Mouse (Mus musculus) lung, postnatal 0 days (tissue): ENCODE results near the gene Akap8. TPM values are rescaled to one million over a fixed set of nuclear protein-coding genes. Genes with fewer than 3 reads are reported as not detected.

ENCODE experiments used
- ATAC-seq: fragments of 200-750 bp; cut with Nextera tagmentation; 2 replicates; pipeline ENCODE4 v1.8.0; 2017; ENCODE audit warnings: moderate library complexity
- DNase-seq: peaks from one replicate; pipeline ENCODE4 v3.0.0-alpha.2; 2016; ENCODE audit warnings: low spot score
- H3K27ac ChIP-seq: fragments of 300-500 bp; sonication (generic); 2 replicates; pipeline ENCODE4 v1.5.1; 2014; ENCODE audit warnings: antibody characterized with exemption, mild to moderate bottlenecking, low read length, mixed read lengths
- H3K27me3 ChIP-seq: fragments of 300-500 bp; sonication (generic); replicated peaks from 2 replicates; pipeline ENCODE4 v1.6.1; 2014; ENCODE audit warnings: low read length, mixed read lengths; ENCODE audit not compliant: insufficient read depth
- H3K36me3 ChIP-seq: fragments of 300-500 bp; sonication (generic); 2 replicates; pipeline ENCODE4 v1.6.1; 2014; ENCODE audit warnings: low read length, mixed read lengths; ENCODE audit not compliant: insufficient read depth
- H3K4me1 ChIP-seq: fragments of 300-500 bp; sonication (generic); 2 replicates; pipeline ENCODE4 v1.6.1; 2014; ENCODE audit warnings: antibody characterized with exemption, low read depth, low read length, mixed read lengths; ENCODE audit not compliant: insufficient read depth
- H3K4me2 ChIP-seq: fragments of 300-500 bp; sonication (generic); replicated peaks from 2 replicates; pipeline ENCODE4 v1.6.1; 2014; ENCODE audit warnings: low read depth, mild to moderate bottlenecking, low read length, moderate library complexity, mixed read lengths
- H3K4me3 ChIP-seq: fragments of 300-500 bp; sonication (generic); 2 replicates; pipeline ENCODE4 v1.5.1; 2014; ENCODE audit warnings: low read depth, low read length
- H3K9ac ChIP-seq: fragments of 300-500 bp; sonication (generic); replicated peaks from 2 replicates; pipeline ENCODE4 v1.6.1; 2014; ENCODE audit warnings: low read depth, mild to moderate bottlenecking
- H3K9me3 ChIP-seq: fragments of 300-500 bp; sonication (generic); 2 replicates; pipeline ENCODE4 v1.6.1; 2016; ENCODE audit warnings: low read length, mixed read lengths
- CTCF ChIP-seq: IDR thresholded peaks from 2 replicates; pipeline ENCODE4 v1.5.1; 2016; ENCODE audit warnings: antibody characterized with exemption, mild to moderate bottlenecking
- EP300 ChIP-seq: IDR thresholded peaks from 2 replicates; pipeline ENCODE4 v1.6.1; 2016; ENCODE audit warnings: antibody characterized with exemption, mild to moderate bottlenecking, control low read depth
- WGBS: fragments of 180-500 bp; shearing (Covaris S2); extraction: QIAGEN DNeasy Blood & Tissue Kit; methylation state at CpG from one replicate; pipeline ENCODE4 v1.1.7; 2014; 5-methylcytosine and 5-hydroxymethylcytosine counted together
- polyA plus RNA-seq: library from polyadenylated mRNA; unstranded; fragments of >200 nt; fragmentation: Nextera tagmentation; extraction: Ambion mirVana; gene quantifications from 2 replicates; pipeline ENCODE4 v1.2.1, GENCODE M21; 2015

Akap8 gene
- 30.2 and 34.0 TPM in 2 replicates for polyA plus RNA-seq

DNA sequence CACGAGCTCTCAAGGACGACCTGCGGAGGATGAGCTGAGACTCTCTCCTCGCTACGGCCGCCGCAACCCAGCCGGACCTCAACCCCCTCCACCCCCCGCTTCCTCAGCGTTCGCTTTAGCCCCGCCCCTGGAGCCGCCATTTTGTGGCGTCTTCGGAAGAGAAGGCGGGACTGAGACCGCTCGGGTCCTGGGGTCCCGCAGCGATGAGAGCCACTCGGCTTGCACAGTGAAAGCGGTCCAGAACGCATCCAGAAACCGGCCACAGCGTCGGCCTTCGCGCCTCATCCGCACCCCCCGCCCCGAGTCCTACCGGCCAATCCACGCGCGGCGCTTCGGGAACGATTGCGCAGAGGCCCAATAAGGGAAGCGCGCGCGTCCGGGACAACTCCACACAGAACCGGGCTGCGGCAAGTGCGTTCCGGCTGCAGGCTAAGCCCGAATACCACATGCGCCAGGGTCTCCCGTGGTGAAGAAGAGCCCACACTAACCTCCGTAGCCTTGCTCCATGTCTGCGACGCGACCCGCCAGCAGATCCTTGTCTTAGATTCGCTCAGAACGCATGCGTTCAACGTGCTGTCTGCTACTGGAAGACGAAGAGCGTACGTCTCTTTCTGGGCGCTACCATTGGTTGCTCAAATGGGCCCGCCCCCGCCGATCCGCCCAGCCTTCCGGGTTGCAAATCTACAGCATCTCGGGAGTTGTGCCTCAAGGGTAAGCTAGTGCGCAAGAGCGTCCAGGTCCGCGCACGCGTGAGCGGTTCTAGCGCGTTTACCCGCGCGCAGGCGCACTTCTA, at the start of gene Akap8:
Akap8 (minus strand) TSS at position 642 of the 793 bp plus-strand sequence.
- ATAC-seq (peak; percentile 98), DNase-seq (peak; percentile 100)
- peak within 1 kb of the TSS; percentile 87 for H3K27ac ChIP-seq
- TF ChIP-seq EP300 (no peak), CTCF (peak; percentile 1; the same call in 1 of the 2 replicates)
- peaks cover 4% of the 10 kb centered on the region; the same call in 1 of the 2 replicates for H3K4me1 ChIP-seq
- H3K4me3 ChIP-seq: peak within 1 kb of the TSS; percentile 69
- peaks cover 12% of the 10 kb centered on the region; the same call in 1 of the 2 replicates for H3K36me3 ChIP-seq
- no peaks in the 10 kb centered on the region for H3K9me3 ChIP-seq
- under 1% methylated on average over 83 of the region's 83 CpGs for WGBS
- peak within 1 kb of the TSS; percentile 64 for H3K9ac ChIP-seq
- peak within 1 kb of the TSS; percentile 86 for H3K4me2 ChIP-seq
- no peaks in the 10 kb centered on the region for H3K27me3 ChIP-seq

DNA sequence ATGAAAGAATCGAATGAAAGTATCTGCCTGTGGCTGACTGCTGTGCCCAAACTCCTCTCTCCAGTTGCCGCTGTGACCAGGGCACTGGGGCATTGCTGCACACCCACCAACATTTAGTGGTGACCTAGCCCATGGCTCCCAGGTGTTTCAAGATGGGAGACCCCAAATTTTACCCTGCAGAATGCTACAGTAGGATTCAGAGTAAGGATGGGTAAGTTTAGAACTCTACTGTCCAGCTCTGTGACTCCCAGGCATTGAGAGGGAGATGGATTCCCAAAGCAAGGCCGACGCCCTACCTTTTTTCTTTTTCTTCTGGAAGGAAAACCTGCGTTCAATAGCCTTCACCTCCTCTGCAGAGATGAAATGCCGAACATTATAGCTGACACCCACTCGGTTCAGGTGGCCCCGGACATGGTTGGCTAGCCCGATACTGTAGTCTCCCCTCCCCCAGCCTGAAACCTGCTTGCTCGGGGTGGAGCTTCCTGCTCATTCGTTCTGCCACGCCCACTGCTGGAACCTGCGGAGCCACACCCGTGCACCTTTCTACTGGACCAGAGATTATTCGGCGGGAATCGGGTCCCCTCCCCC, 48.0 kb upstream of the Akap8 start:
- no peaks in the 10 kb centered on the region for H3K27me3 ChIP-seq
- peak overlapping the region; percentile 17 for H3K4me3 ChIP-seq
- H3K36me3 ChIP-seq: peaks cover 7% of the 10 kb centered on the region; the same call in 1 of the 2 replicates
- peaks cover 7% of the 10 kb centered on the region; the same call in 1 of the 2 replicates for H3K4me1 ChIP-seq
- TF ChIP-seq CTCF: no peak
- TF ChIP-seq EP300: no peak
- H3K27ac ChIP-seq: 0 out of 2 replicates have a peak overlapping the region, but pooled peaks have one; percentile 5
- peak overlapping the region; percentile 44 for H3K4me2 ChIP-seq
- no peak overlapping the region for H3K9ac ChIP-seq
- DNase-seq: no peak
- 14% methylated on average over 11 of the region's 17 CpGs for WGBS
- no peaks in the 10 kb centered on the region for H3K9me3 ChIP-seq
- ATAC-seq: peak; percentile 25

DNA sequence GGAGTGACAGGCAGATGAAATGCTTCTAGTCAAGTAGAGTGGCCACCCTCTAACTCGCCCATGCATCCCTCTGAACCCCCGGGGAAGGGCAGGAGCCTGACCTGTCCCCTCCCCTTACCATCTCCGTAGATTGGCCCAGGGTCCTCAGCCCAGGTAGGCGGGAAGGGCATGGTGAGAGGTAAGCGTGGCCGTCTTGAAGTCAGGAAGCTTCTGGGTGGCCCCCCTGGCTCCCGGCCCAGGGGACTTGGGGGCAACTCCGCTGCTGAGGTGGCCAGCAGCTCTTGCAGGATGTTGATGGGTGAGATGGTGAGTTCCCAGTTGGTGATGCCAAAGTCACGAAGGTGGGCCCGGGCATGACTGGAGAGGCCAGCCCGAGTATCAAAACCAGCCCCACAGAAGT, 46.7 kb upstream of the Akap8 start:
- no peak overlapping the region for H3K4me3 ChIP-seq
- TF ChIP-seq CTCF (no peak), EP300 (no peak)
- no peak overlapping the region for H3K9ac ChIP-seq
- H3K27me3 ChIP-seq: no peaks in the 10 kb centered on the region
- H3K36me3 ChIP-seq: peaks cover 7% of the 10 kb centered on the region; the same call in 1 of the 2 replicates
- DNase-seq (no peak), ATAC-seq (no peak)
- H3K4me2 ChIP-seq: no peak overlapping the region
- 85% methylated on average over 11 of the region's 11 CpGs for WGBS
- no peak overlapping the region for H3K27ac ChIP-seq
- peaks cover 15% of the 10 kb centered on the region; the same call in 1 of the 2 replicates for H3K4me1 ChIP-seq
- no peaks in the 10 kb centered on the region for H3K9me3 ChIP-seq

DNA sequence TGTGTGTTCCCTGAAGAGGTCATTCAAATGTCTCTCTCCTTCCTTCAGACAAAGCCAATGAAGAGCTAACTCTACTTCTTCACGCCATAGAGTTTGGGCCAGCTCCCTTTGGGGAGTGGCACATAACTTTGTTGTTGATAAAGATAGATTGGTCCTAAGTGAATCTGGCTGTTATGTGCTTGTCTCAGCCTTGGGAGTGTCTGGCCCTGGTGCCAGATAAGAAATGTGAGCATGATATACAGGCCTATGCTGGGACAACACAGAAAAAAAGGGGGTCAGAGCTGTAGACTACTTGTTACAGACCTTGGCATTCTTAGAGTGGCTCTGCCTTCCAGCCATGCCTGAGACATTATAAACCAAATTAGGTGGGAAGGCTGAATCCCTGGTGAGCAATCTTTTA, 44.3 kb upstream of the Akap8 start:
- no peak for TF ChIP-seq EP300
- TF ChIP-seq CTCF: no peak
- H3K4me1 ChIP-seq: peaks cover 15% of the 10 kb centered on the region; the same call in 1 of the 2 replicates
- no peaks in the 10 kb centered on the region for H3K9me3 ChIP-seq
- no peak overlapping the region for H3K4me2 ChIP-seq
- DNase-seq (no peak), ATAC-seq (no peak)
- 82% methylated on average over 1 of the region's 1 CpGs for WGBS
- H3K9ac ChIP-seq: no peak overlapping the region
- peaks cover 13% of the 10 kb centered on the region; the same call in 1 of the 2 replicates for H3K36me3 ChIP-seq
- H3K27ac ChIP-seq: 0 out of 2 replicates have a peak overlapping the region, but pooled peaks have one; percentile 5
- no peaks in the 10 kb centered on the region for H3K27me3 ChIP-seq
- no peak overlapping the region for H3K4me3 ChIP-seq

DNA sequence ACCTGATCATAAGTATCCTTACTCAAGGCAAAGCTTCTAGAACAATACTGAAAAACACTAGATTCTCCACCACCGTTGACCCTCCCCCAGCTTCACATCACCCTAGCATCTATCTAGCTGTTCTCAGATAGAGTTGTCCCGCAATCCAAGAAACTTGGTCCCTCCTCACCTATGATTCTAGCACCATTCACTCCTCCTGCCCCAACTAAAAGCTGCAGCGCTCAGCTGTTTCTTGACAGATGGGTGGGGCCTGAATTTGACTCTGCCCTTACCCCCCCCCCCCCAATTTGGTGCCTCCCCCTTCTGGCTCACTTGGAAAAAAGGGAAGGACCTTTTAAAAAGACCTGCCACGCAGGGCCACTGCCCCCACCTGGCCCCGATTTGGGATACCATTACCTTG, 43.8 kb upstream of the Akap8 start:
- Histone ChIP-seq H3K4me3 (peak overlapping the region; percentile 99), H3K27me3 (no peaks in the 10 kb centered on the region), H3K4me1 (peaks cover 15% of the 10 kb centered on the region; the same call in 1 of the 2 replicates), H3K9ac (no peak overlapping the region; the same call in 1 of the 2 replicates), H3K4me2 (peak overlapping the region; percentile 89), H3K27ac (peak overlapping the region; percentile 54), H3K36me3 (peaks cover 13% of the 10 kb centered on the region; the same call in 1 of the 2 replicates), H3K9me3 (no peaks in the 10 kb centered on the region)
- ATAC-seq (no peak), DNase-seq (no peak)
- 47% methylated on average over 5 of the region's 5 CpGs for WGBS
- TF ChIP-seq EP300 (no peak), CTCF (no peak)

DNA sequence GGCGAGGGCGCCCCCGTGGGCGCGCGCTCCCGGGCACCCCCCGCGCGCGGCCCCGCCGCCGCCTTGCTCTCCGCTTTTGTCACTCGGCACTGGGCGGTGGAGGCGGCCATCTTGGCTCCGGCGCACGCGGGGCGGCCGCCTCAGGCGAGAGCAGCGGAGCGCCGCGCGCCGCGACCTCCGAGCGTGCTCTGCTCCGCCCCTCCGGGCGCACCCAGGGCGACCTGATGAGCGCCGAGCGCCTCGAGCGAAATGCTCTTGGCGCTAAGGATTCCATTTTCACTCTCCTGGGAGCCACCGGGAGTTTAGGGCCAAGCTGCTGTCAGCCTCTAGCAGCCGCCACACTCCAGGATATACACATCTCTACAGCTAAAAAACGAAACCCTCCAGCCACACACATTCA, 43.3 kb upstream of the Akap8 start:
- Histone ChIP-seq H3K36me3 (peaks cover 15% of the 10 kb centered on the region), H3K27me3 (no peaks in the 10 kb centered on the region), H3K4me2 (peak overlapping the region; percentile 89), H3K27ac (peak overlapping the region; percentile 54), H3K9ac (peak overlapping the region; percentile 76), H3K4me1 (peaks cover 15% of the 10 kb centered on the region; the same call in 1 of the 2 replicates), H3K9me3 (no peaks in the 10 kb centered on the region), H3K4me3 (peak overlapping the region; percentile 99)
- DNase-seq (peak; percentile 95), ATAC-seq (peak; percentile 97)
- WGBS: under 1% methylated on average over 24 of the region's 47 CpGs
- TF ChIP-seq CTCF: 0 out of 2 replicates have a peak, but pooled peaks have one; percentile 16
- TF ChIP-seq EP300: no peak
